Mouse (Mus musculus) testis, adult 2 months (tissue): ENCODE data around the gene Diras2. TPM values are rescaled to one million over a fixed set of nuclear protein-coding genes. Genes with fewer than 3 reads are reported as not detected.

Experiments used
- H3K27ac ChIP-seq: fragments of 200-500 bp; 2 replicates; pipeline ENCODE4 v1.5.1; 2012; ENCODE audit warnings: low read depth, low read length; ENCODE audit not compliant: control insufficient read depth, insufficient read depth
- H3K27me3 ChIP-seq: fragments of 200-500 bp; 2 replicates; pipeline ENCODE4 v1.6.1; 2012; ENCODE audit warnings: mild to moderate bottlenecking, low read length, moderate library complexity; ENCODE audit not compliant: control insufficient read depth, insufficient read depth
- H3K36me3 ChIP-seq: fragments of 200-500 bp; 2 replicates; pipeline ENCODE4 v1.6.1; 2012; ENCODE audit warnings: mild to moderate bottlenecking, low read length; ENCODE audit not compliant: control insufficient read depth, insufficient read depth
- H3K4me1 ChIP-seq: fragments of 200-500 bp; 2 replicates; pipeline ENCODE4 v1.6.1; 2012; ENCODE audit warnings: low read length; ENCODE audit not compliant: control insufficient read depth, insufficient read depth
- H3K4me3 ChIP-seq: fragments of 200-500 bp; 2 replicates; pipeline ENCODE4 v1.5.1; 2012; ENCODE audit warnings: low read depth, mild to moderate bottlenecking, low read length, moderate library complexity, mixed read lengths; ENCODE audit not compliant: control insufficient read depth
- CTCF ChIP-seq: fragments of 200-500 bp; IDR thresholded peaks from 2 replicates; pipeline ENCODE4 v1.5.1; 2012; ENCODE audit warnings: low read depth, mild to moderate bottlenecking, inconsistent platforms, low read length, moderate library complexity; ENCODE audit not compliant: control insufficient read depth, insufficient read depth, insufficient replicate concordance
- POLR2A ChIP-seq: fragments of 200-500 bp; IDR thresholded peaks from 2 replicates; pipeline ENCODE4 v1.6.1; 2012; ENCODE audit warnings: low read depth, mild to moderate bottlenecking, inconsistent platforms, low read length, moderate library complexity; ENCODE audit not compliant: control insufficient read depth
- polyA plus RNA-seq: library from polyadenylated mRNA; depleted of rRNA; stranded (reverse); fragments of >200 nt; gene quantifications from 2 replicates; pipeline ENCODE4 v1.2.3, GENCODE M21; 2012; rRNA removed

Gene Diras2
- polyA plus RNA-seq, 1 experiment = 2.4 TPM

DNA sequence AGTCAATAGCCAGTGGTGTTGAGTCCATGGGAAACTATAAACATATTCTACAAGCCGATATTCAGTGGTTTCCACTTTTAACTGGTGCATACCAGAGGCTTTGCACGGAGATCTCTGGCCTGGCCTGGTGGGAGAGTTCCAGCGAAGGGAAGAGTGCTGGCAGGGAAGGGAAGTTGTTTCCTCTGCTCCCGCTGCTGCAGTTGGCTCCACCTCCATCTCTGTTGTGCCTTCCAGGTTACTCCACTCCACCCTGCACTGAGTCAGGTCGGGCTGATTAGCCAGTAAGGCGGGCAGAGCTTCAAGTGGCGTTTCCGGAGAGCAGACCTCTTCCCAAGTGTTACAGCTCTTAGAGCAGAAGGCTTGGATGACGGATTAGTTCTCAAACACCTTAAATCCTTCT, 75.8 kb downstream of the Diras2 start:
- Histone ChIP-seq H3K36me3 (no peaks in the 10 kb centered on the region), H3K4me3 (no peak overlapping the region), H3K27ac (no peak overlapping the region), H3K27me3 (no peaks in the 10 kb centered on the region), H3K4me1 (no peaks in the 10 kb centered on the region; the same call in 1 of the 2 replicates)
- TF ChIP-seq CTCF (no peak), POLR2A (no peak)

DNA sequence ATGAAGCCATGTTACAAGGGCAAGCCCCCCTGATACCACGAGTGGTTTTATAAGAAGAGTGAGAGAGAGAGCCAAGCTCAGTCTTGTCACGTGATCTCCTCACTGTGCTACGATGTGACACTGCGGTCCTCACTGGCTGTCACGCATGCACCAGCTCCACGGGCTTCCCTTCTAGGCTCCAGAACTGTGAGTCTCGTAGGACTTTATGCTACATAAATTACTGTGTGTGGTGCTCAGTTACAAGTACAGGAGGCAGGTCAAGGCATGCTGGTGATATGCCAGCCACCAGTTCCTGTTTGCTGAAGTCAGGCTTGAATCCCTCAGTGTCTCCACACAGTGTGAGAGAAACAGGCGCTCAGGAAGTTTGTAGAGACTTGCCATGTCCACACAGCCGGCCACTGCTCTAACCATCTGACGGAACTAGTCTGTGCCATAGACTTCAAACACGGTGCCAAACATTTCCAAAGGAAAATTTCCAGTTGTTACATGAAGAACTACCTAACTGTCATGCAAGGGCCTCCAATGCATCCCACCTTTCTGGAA, 76.3 kb downstream of the Diras2 start:
- TF ChIP-seq POLR2A (no peak), CTCF (no peak)
- Histone ChIP-seq H3K36me3 (no peaks in the 10 kb centered on the region), H3K4me1 (no peaks in the 10 kb centered on the region; the same call in 1 of the 2 replicates), H3K27me3 (no peaks in the 10 kb centered on the region), H3K4me3 (no peak overlapping the region), H3K27ac (no peak overlapping the region)

Other genes starting within 250 kb of the Diras2 start
- 0.72 and 0.89 TPM in 2 replicates for gene Syk, start 51.9 kb upstream of the Diras2 start, polyA plus RNA-seq